Mouse (Mus musculus) C2C12 (cell line): ENCODE data around the gene Adat1. TPM values are rescaled to one million over a fixed set of nuclear protein-coding genes. Genes with fewer than 3 reads are reported as not detected.

Experiments used
- H3K27me3 ChIP-seq: one replicate; pipeline ENCODE4 v1.6.1; 2011; ENCODE audit not compliant: control insufficient read depth, insufficient read depth, insufficient read length
- H3K36me3 ChIP-seq: one replicate; pipeline ENCODE4 v1.6.1; 2011; ENCODE audit not compliant: control insufficient read depth, insufficient read depth
- H3K4me3 ChIP-seq: one replicate; pipeline ENCODE4 v1.5.1; 2011; ENCODE audit warnings: mild to moderate bottlenecking, control low read depth; ENCODE audit not compliant: poor library complexity, insufficient read depth, severe bottlenecking
- H3K79me2 ChIP-seq: one replicate; pipeline ENCODE4 v1.6.1; 2011; ENCODE audit not compliant: control insufficient read depth, insufficient read depth
- H3K79me3 ChIP-seq: one replicate; pipeline ENCODE4 v1.6.1; 2011; ENCODE audit warnings: low read depth, control low read depth
- H3ac ChIP-seq: one replicate; pipeline ENCODE3; 2011; ENCODE audit warnings: low read depth; ENCODE audit not compliant: control insufficient read depth, insufficient read length
- CEBPB ChIP-seq: IDR thresholded peaks from one replicate; pipeline ENCODE4 v1.6.1; 2011; ENCODE audit warnings: low read depth, mild to moderate bottlenecking, control low read depth, moderate library complexity
- CTCF ChIP-seq: IDR thresholded peaks from one replicate; pipeline ENCODE4 v1.5.1; 2011; ENCODE audit not compliant: control insufficient read depth, insufficient read depth, insufficient read length
- FOSL1 ChIP-seq: IDR thresholded peaks from one replicate; pipeline ENCODE4 v1.8.0; 2011; ENCODE audit warnings: mild to moderate bottlenecking, low read length; ENCODE audit not compliant: poor library complexity, insufficient read depth, severe bottlenecking
- MAX ChIP-seq: IDR thresholded peaks from one replicate; pipeline ENCODE4 v1.6.1; 2011; ENCODE audit warnings: mild to moderate bottlenecking, control low read depth
- MYOD1 ChIP-seq: IDR thresholded peaks from one replicate; pipeline ENCODE4 v1.6.1; 2011; ENCODE audit warnings: low read depth; ENCODE audit not compliant: control insufficient read depth, insufficient read length
- MYOG ChIP-seq: IDR thresholded peaks from one replicate; pipeline ENCODE4 v1.6.1; 2011; ENCODE audit not compliant: control insufficient read depth, insufficient read length; ENCODE audit errors: extremely low read depth
- USF1 ChIP-seq: IDR thresholded peaks from one replicate; pipeline ENCODE4 v1.6.1; 2011; ENCODE audit warnings: low read depth, mild to moderate bottlenecking, control low read depth, moderate library complexity
- polyA plus RNA-seq: library from polyadenylated mRNA; unstranded; fragments of >200 nt; fragmentation: generic; extraction: Trizol; gene quantifications from one replicate; pipeline ENCODE4 v1.2.1, GENCODE M21; 2012; ENCODE audit warnings: missing spikeins

The Adat1 gene
- polyA plus RNA-seq, 1 experiment = 4.0 TPM

DNA sequence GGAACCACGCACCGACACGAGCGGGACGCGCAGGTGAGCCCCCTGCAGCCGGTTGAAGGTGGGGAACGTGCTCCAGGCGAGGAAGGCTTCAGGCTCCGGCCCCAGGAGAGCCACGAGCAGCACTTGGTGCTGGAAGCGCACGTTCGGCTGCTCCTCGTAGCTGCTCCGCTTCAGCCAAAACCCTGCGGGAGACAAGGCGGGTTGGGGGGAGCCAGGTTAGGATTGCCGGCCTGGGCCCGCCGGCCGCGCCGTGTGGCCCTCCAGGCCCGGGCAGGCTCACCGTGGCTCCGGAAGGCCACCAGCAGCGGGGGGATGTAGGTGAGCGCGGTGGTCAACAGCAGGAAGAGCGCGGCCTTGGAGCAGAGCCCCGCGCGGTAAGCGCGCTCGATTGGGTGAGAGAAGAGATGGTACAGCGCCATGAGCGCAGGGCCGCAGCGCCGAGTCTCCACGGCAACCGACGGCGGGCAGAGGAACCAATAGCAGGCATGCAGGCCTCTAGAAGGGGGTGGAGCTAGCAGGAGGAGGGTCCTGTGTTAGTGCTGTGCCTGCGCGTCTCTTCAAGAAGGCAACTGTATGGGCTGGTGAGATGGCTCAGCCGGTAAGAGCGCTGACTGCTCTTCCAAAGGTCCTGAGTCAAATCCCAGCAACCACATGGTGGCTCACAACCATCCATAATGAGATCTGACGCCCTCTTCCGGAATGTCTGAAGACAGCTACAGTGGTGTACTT is 58.6 kb downstream of the Adat1 start, which contains the start of gene Tmem231:
Gene Tmem231, minus strand, starts transcription at position 534 of the 729 bp plus-strand sequence.
- Histone ChIP-seq H3K27me3 (no peaks in the 10 kb centered on the region), H3K36me3 (no peaks in the 10 kb centered on the region), H3ac (peak within 1 kb of the TSS; percentile 76), H3K79me2 (no peaks in the 10 kb centered on the region), H3K4me3 (peak within 1 kb of the TSS; percentile 53), H3K79me3 (no peaks in the 10 kb centered on the region)
- TF ChIP-seq MYOG (no peak), FOSL1 (no peak), MYOD1 (no peak), CEBPB (no peak), USF1 (no peak), MAX (no peak)

DNA sequence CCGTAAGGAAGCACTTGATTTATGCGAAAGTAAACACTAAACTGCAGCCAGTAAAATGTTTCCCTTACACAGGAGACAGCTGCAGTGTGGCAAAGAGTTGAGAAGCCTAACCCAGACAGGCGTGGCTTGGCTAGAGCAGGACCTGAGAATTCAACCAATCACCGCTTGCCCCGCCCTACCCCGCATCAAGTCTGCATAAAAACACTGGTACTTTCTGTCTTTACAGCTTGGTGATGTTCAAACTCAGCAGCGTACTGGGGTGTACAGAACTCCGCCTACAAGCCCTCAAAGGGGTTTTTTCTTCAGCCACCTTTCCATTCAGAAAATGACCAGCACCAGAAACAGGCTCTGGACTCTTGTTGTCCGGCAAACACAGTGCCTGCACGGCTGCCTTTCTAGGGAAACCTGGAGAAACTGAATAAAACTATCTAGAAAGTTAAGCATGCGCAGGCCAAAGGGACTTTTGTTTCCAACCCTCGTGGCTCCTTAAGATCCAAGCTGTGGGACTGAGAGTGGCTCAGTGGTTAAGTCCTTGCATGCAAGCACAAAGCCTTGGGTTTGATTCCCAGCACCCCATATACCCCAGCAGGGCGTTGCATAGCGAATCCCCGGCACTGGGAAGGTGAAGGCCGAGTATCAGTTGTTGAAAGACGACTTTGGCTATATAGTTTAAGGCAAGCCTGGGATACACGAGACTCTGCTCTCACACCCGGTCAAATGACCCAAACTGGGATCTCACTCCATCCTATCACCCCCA is 59.3 kb downstream of the Adat1 start:
- H3ac ChIP-seq = peak overlapping the region; percentile 76
- no peak for TF ChIP-seq FOSL1
- TF ChIP-seq MYOD1 = peak; percentile 45

DNA sequence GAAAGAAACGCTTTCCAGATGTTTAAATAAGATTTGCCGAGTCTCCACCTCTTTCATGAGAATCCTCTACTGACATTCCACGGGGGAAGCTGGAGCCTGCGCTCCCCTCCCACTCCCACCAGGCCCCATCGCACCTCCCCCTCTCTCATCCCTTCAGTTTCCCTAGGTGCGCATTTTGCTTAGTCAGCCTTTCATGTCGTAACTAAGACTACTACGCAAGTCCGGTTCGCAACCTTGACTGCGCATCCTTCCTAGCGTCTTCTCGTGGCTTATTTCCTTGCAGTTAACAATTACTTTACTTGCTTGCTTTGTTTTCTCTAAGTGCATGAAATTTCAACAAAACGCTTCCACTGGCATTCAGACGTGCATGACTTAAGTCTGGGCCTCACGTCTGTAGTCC is 60.4 kb downstream of the Adat1 start:
- Histone ChIP-seq H3K36me3 (no peaks in the 10 kb centered on the region), H3K4me3 (no peak overlapping the region), H3K79me3 (no peaks in the 10 kb centered on the region), H3ac (no peak overlapping the region), H3K27me3 (no peaks in the 10 kb centered on the region), H3K79me2 (no peaks in the 10 kb centered on the region)
- TF ChIP-seq MAX (no peak), CEBPB (no peak), CTCF (no peak), USF1 (no peak), MYOD1 (no peak), FOSL1 (no peak), MYOG (no peak)

More for the DNA sequence above, 59.3 kb downstream of the Adat1 start:
- H3K36me3 ChIP-seq = no peaks in the 10 kb centered on the region
- H3K27me3 ChIP-seq = no peaks in the 10 kb centered on the region
- H3K79me2 ChIP-seq = no peaks in the 10 kb centered on the region
- peak overlapping the region; percentile 53 for H3K4me3 ChIP-seq
- H3K79me3 ChIP-seq = no peaks in the 10 kb centered on the region

DNA sequence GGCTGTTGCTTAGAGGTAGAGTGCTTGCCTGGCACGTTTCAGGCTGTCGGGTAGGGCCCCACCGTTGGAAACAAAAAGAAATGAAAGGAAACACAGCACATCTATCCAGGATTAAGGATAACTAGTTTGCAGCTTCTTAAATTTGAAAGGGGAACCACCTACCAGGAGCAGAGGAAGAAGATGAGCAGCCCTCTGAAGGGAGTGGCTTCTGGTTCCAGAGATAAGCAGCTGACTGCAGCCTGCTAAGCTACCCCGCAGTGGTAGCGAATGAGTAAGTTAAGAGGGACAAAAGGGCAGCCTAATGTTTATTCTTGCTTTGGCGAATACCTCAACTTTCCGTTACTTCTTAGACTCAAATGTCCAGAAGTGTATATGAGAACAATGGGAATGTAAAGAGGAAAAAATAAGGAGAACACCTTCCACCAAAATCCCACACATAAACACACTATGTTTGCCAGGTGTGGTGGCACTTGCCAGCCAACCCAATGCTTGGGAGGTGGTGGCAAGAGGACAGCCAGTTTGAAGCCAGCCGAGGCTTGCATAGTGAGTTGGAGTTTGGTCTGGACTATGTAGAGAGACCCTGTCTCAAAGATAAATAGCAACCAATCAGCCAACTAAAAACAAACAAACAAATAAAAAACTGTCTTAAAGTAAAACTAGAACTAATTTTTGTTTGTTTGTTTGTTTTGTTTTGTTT is 62.3 kb downstream of the Adat1 start:
- no peak overlapping the region for H3K4me3 ChIP-seq
- H3K79me3 ChIP-seq = no peaks in the 10 kb centered on the region
- H3K79me2 ChIP-seq = no peaks in the 10 kb centered on the region
- no peaks in the 10 kb centered on the region for H3K27me3 ChIP-seq
- no peak for TF ChIP-seq MYOD1
- TF ChIP-seq MAX = no peak
- TF ChIP-seq USF1 = no peak
- TF ChIP-seq CTCF = no peak
- no peak for TF ChIP-seq MYOG
- no peak for TF ChIP-seq FOSL1
- TF ChIP-seq CEBPB = no peak
- H3ac ChIP-seq = no peak overlapping the region
- H3K36me3 ChIP-seq = no peaks in the 10 kb centered on the region

DNA sequence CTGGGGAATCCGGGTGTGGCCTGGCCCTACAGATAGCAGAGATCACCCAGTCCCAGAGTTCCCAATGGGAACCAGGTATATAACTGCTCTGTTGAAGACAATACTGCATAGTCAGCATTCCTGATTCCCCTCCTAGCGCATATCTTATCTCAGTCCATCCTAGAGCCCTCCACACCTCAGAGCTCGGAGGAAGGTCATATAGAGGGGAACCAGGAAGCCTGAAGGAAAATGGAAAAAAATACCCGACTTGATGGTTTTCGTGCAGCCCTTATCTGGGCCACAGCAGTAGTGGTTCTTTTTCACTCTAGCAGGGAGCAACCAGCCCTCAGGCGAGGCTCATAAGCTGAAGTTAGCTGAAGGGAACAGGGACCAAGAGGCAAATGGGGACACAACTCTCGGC is 67.1 kb downstream of the Adat1 start:
- Histone ChIP-seq H3K27me3 (no peaks in the 10 kb centered on the region), H3ac (no peak overlapping the region)

DNA sequence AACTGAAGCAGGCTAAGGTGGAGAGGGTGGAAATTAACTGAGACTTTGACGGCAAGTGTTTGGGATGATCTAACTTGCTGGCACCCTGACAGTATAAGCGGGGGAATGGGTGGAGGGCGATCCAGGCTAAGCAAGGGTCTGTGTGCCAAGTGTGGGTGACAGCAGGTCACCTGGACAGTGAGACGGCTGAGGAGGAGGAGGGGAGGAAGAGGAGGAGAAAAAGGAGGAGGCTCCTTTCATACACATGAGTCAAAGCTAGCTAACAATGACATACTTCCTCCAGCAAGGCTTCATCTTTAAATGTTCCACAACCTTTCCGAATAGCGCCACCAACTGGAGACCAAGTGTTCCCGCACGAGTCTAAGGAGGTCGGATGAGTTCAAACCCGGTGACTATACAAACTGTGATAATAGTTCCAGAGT is 68.7 kb downstream of the Adat1 start:
- H3K4me3 ChIP-seq = no peak overlapping the region
- no peaks in the 10 kb centered on the region for H3K79me2 ChIP-seq
- H3K36me3 ChIP-seq = no peaks in the 10 kb centered on the region
- no peak overlapping the region for H3ac ChIP-seq
- no peaks in the 10 kb centered on the region for H3K79me3 ChIP-seq
- TF ChIP-seq MAX (no peak), CTCF (peak; percentile 32)
- no peaks in the 10 kb centered on the region for H3K27me3 ChIP-seq

More for the DNA sequence above, 67.1 kb downstream of the Adat1 start:
- Histone ChIP-seq H3K36me3 (no peaks in the 10 kb centered on the region), H3K4me3 (no peak overlapping the region), H3K79me2 (no peaks in the 10 kb centered on the region), H3K79me3 (no peaks in the 10 kb centered on the region)
- TF ChIP-seq FOSL1 = no peak
- TF ChIP-seq MYOD1 = no peak
